Mouse (Mus musculus): ENCODE results near the gene Gm4985. TPM values are rescaled to one million over a fixed set of nuclear protein-coding genes. Genes with fewer than 3 reads are reported as not detected.
"Not testable (repeated sequence)": the region's sequence is repeated elsewhere in the genome, so short reads cannot be mapped to it uniquely, and the experiment has no call there.

Gm4985 gene
- not detected for total RNA-seq (2021)

DNA sequence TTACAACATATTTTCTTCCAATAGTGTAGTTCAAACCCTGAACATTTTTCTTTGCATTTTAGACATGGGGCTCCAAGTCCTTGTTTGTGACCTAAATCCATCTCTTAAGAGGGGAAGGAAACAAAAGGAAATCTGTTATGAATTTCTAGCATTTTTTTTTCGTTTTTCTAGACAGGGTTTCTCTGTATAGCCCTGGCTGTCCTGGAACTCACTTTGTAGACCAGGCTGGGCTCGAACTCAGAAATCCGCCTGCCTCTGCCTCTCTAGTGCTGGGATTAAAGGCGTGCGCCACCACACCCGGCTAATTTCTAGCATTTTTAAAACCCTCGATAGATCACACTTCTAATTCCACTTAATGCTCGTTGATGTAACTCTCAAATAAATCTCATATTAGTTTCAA, at the start of gene Gm4985:
TSS of gene Gm4985 (minus strand) at position 101 of the 400 bp plus-strand sequence.
- intact Hi-C loops (cut with DNase I); DNase-seq (ENCODE audit: extremely low spot score in 1 of 2, low spot score in 2 of 2): not testable (repeated sequence)

GRCm38 (mm10) chrX:23954161-23954560, 4.6 kb downstream of the Gm4985 start:
- DNase-seq (ENCODE audit: extremely low spot score in 1 of 2, low spot score in 2 of 2): no peak
- intact Hi-C loops (cut with DNase I): no loop called here

Small RNA genes within 50 kb of the gene (microRNA-seq; reads per million reads assigned to microRNA genes)
- not detected for gene Gm25299

Other genes with a start within 250 kb of the Gm4985 start
- gene Gm4907, start 76.4 kb downstream of the Gm4985 start, total RNA-seq (2021): not detected

Measured in left cerebral cortex, postnatal 10 days (tissue).